Mouse (Mus musculus) liver, postnatal 0 days (tissue): ENCODE results near the gene Cdk19.

Source experiments
- CTCF ChIP-seq: sonication (generic); IDR thresholded peaks from 2 replicates; pipeline ENCODE4 v1.5.1; 2016; ENCODE audit warnings: antibody characterized with exemption, low read depth
- EP300 ChIP-seq: IDR thresholded peaks from 2 replicates; pipeline ENCODE4 v1.6.1; 2016; ENCODE audit warnings: antibody characterized with exemption, low read depth, mild to moderate bottlenecking

- TF ChIP-seq CTCF, result peak; percentile 87
- no peak for TF ChIP-seq EP300
Measured at GRCm38 (mm10) chr10:40524991-40525390, 185.6 kb downstream of the Cdk19 start.
